Mouse (Mus musculus): ENCODE results near the gene Tor3a. TPM values are rescaled to one million over a fixed set of nuclear protein-coding genes. Genes with fewer than 3 reads are reported as not detected.

Gene Tor3a
- total RNA-seq, 2 experiments from 2014 or later, result 5.3 to 7.4 TPM

DNA sequence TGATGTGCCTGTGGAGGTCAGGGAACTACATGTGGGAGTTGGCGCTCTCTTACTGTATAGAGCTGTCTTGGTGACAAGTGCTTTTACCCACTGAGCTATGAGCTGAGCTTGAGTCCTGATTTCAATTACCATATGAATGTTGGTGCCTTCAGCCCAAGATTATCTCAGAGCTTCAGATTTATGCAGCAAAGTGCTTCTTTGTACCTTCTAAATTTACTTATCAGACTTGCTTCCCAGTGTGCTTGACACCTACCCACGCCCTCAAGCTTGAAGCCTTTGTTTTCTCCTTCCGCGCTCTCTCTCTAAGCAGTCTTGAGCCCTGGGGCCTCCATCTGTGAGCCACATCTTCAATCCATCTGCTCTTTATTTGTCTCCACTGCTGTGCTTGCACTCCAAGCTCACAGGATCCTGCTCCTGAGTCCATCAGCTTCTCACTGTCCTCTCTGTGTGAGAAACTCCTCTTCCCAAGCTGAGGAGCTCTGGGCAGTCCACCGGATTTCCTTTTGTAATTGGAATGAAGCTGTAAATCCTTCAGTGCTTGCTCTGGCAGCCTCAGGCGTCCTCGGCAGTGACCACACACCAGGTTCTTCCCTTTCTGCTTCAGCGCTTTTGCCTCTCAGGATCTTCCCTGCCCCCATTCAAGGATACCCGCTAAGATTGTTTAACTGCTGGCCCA, 60.2 kb downstream of the Tor3a start:
- no peak for DNase-seq
- intact Hi-C loops (cut with DNase I; ENCODE audit: low total_unique reads), result no loop called here

DNA sequence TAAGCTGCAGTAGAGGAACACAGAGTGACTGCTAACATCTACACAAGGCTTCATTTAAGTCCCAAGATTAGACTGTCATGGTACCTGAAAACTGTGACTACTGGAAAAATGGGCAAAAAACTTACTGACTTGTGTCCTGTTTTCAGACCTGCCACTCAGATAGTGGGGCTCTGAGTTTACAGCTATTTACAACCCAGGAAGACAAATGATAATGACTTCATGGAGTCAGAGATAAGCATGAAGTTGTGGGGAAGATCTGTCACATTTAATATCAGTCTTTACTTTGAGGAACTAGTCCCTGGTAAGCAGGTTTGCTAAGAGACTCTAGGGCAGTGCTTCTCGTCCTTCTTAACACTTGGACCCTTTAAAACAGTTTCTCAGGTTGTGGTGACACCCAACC, 63.9 kb downstream of the Tor3a start:
- no peak for DNase-seq
- intact Hi-C loops (cut with DNase I; ENCODE audit: low total_unique reads), result no loop called here

GRCm38 (mm10) chr1:156608496-156608895, 65.7 kb downstream of the Tor3a start:
- DNase-seq, result no peak

DNA sequence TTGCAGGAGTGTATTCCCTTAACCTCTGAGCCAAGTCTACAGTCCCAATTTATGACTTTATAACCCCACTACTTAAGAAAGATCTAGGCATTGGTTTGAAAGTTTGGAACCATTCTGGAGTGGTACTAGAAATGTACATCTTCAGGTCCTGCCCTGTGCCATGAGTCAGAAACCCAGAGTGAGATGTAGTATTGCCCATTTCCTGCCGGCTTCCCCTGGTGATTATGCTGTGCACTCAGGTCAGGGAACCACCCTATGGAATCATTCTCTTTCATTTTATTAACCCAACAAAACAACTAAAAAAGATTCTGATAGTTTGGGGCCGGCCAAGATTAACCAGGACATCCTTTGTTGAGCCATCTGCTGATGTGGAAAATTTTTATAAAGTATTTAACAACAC, 68.2 kb downstream of the Tor3a start:
- intact Hi-C loops (cut with DNase I; ENCODE audit: low total_unique reads), result no loop called here
- DNase-seq, result no peak

More at GRCm38 (mm10) chr1:156608496-156608895, 65.7 kb downstream of the Tor3a start:
- intact Hi-C loops (cut with DNase I; ENCODE audit: low total_unique reads), result no loop called here

DNA sequence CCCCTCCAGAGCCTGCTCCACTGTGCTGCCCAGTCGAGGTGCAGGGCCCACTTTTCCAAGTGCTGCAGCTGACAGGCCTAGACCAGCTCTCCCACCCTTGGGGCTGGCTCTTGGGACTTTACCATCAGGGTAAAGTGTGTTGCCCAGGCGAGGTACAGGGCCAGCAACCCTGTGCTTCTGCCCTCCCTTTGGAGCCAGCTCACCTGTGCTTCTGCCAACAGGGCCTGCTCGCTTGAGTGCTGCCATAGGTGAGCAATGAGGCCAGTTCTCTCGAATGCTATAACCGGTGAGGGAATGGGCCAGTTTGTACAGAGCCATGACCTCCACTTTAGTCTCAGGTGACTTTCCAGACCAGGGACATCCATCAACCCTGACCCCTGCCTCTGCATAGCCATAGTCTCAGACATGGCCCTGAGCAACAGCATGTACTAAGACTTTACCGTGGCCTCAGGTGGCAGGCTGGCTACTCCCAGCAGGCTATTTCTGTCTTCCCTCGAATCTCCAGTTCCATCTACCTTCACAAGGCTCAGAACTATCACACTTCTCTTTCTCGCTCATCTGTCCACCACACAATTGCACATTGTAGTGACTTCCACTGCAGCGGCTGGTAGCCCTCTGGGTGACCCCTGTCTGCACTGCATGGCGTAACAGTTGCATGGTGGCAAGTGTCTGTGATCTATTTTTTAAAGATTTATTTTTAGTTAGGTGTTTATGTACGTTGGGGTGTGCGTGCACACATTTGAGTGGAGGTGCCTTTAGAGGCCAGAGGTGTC, 68.9 kb downstream of the Tor3a start:
- intact Hi-C loops (cut with DNase I; ENCODE audit: low total_unique reads), result no loop called here
- no peak for DNase-seq

Other genes starting within 250 kb of the Tor3a start
- gene Soat1, start 200.0 kb downstream of the Tor3a start, total RNA-seq (2021), result 10 to 100 TPM in 1 of 2 experiments, 1 to 10 TPM in 1; 7.7 to 10.0 TPM
- 10 to 100 TPM; 35.3 to 36.8 TPM for gene Gm10031, start 150.3 kb downstream of the Tor3a start, total RNA-seq (2021)
- gene Abl2, start 115.6 kb downstream of the Tor3a start, total RNA-seq (2021), result 10 to 100 TPM; 12.9 to 14.1 TPM
- gene Fam20b, start 44.7 kb upstream of the Tor3a start, total RNA-seq (2021), result 10 to 100 TPM; 26.8 to 27.2 TPM
- 10 to 100 TPM; 26.8 to 38.1 TPM for gene Angptl1, start 164.2 kb upstream of the Tor3a start, total RNA-seq (2021)

Measured in gastrocnemius, postnatal 14 days (tissue).